Mouse (Mus musculus) liver, embryonic 14.5 days (tissue): ENCODE data around the gene Pla2g6.

ENCODE experiments used
- CTCF ChIP-seq: IDR thresholded peaks from 2 replicates; pipeline ENCODE4 v1.5.1; 2016; ENCODE audit warnings: antibody characterized with exemption, low read depth, control low read depth
- EP300 ChIP-seq: IDR thresholded peaks from 2 replicates; pipeline ENCODE4 v1.6.1; 2016; ENCODE audit warnings: antibody characterized with exemption, low read depth

GRCm38 (mm10) chr15:79365068-79365467 lies 36.9 kb upstream of the Pla2g6 start:
- no peak for TF ChIP-seq CTCF
- TF ChIP-seq EP300, result no peak
